Mouse (Mus musculus): ENCODE results near the gene Coro2b. TPM values are rescaled to one million over a fixed set of nuclear protein-coding genes. Genes with fewer than 3 reads are reported as not detected.
A peak's percentile ranks its signal among the peaks of the same experiment; 100 is the strongest.

Coro2b gene
- total and polyA plus RNA-seq, 2 experiments from 2014 or later, result 22.8 to 36.2 TPM

DNA sequence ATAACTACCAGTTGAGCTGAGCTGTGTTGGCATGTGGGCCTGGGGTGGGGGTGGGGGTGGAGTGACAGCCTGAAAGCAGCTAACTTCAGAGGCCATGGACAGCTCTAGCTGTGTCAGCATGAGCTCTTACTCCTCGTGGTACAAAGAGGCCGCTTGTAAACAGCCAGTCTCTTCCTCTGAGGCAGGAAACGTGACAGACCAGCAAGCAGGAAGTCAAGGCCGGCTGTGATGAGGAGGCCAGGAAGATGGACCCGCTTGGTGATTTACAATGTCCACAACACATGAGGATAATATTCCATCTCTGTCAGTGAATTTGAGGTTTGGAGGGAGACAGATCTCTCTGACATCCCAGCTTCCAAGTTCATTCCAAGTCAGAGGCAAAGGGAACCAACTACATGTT is 111.6 kb downstream of the Coro2b start:
- WGBS, result 67% methylated on average over 5 of the region's 5 CpGs
- no peak overlapping the region for H3K4me2 ChIP-seq (ENCODE audit: low read depth, low read length, poor library complexity, severe bottlenecking)
- no peaks in the 10 kb centered on the region for H3K9me3 ChIP-seq (ENCODE audit: low read length)
- H3K4me3 ChIP-seq (ENCODE audit: low read depth, low read length), result no peak overlapping the region
- DNase-seq (ENCODE audit: low spot score) (no peak), ATAC-seq (ENCODE audit: low FRiP score) (no peak)
- no peak overlapping the region for H3K27ac ChIP-seq (ENCODE audit: low read depth, low read length)
- no peaks in the 10 kb centered on the region for H3K27me3 ChIP-seq (ENCODE audit: insufficient read depth, low read length)
- H3K4me1 ChIP-seq (ENCODE audit: insufficient read depth, low read length), result no peaks in the 10 kb centered on the region
- H3K36me3 ChIP-seq (ENCODE audit: insufficient read depth, low read length), result peaks cover 47% of the 10 kb centered on the region
- TF ChIP-seq CTCF (IDR thresholded peaks at IDR 0.05), result no peak
- H3K9ac ChIP-seq (replicated peaks; ENCODE audit: low read length, poor library complexity, severe bottlenecking), result no peak overlapping the region

DNA sequence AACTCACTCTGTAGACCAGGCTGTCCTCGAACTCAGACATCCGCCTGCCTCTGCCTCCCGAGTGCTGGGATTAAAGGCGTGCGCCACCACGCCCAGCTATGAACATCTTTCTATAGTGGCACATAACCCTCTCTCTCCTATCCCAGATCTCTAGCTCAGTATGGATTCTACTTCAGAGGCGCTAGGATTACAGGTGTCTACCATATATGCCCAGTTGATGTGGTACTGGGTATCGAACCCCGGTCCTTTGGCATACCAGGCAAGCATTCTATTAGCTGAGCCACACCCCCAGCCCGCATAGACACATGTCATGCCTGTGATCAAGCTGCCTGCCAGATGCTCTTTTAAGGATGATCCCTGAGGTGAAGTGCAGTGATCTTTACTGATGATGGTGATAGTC is 113.0 kb downstream of the Coro2b start:
- Histone ChIP-seq H3K4me3 (ENCODE audit: low read depth, low read length) (no peak overlapping the region), H3K27ac (ENCODE audit: low read depth, low read length) (no peak overlapping the region), H3K36me3 (ENCODE audit: insufficient read depth, low read length) (peaks cover 40% of the 10 kb centered on the region), H3K4me2 (ENCODE audit: low read depth, low read length, poor library complexity, severe bottlenecking) (no peak overlapping the region), H3K4me1 (ENCODE audit: insufficient read depth, low read length) (no peaks in the 10 kb centered on the region), H3K9me3 (ENCODE audit: low read length) (no peaks in the 10 kb centered on the region), H3K9ac (replicated peaks; ENCODE audit: low read length, poor library complexity, severe bottlenecking) (no peak overlapping the region), H3K27me3 (ENCODE audit: insufficient read depth, low read length) (no peaks in the 10 kb centered on the region)
- no peak for TF ChIP-seq CTCF (IDR thresholded peaks at IDR 0.05)
- WGBS, result 95% methylated on average over 10 of the region's 10 CpGs
- ATAC-seq (ENCODE audit: low FRiP score) (no peak), DNase-seq (ENCODE audit: low spot score) (no peak)

DNA sequence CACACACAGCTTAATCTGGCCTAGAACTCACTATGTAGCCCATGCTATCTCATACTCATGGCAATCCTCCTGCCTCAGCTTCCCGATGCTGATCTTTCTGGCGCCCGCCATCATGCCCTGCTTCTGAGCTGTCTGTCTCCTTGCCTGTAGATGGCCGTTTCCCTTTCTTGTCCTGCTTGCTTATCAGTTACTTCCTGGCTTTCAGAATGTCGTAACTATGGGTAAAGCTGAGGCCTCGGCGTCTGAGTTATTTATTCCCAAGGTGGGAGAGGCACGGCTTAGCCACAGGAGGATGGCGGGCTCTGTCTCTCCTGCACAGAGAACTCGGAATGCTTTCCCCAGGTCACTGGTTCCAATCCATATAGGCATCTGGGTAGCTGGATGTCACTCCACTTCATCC is 113.9 kb downstream of the Coro2b start:
- WGBS, result 90% methylated on average over 10 of the region's 10 CpGs

DNA sequence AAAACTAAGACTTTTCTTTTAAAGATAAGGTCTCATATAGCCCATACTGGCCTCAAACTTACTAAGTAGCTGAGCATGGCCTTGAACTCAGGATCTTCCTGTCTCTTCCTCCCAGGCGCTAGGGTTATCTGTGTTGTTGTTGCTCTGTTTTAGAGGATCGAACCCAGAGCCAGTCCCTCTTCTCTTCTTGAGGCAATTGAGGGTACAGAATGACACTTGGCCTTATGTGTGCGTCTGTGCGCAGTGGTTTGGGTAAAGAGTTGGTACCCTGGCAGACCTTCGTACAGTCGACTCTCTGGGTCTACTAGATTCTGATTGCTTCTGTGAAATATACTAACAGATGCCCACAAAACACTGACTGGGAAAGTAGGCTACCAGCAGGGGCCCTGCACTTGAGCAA is 114.9 kb downstream of the Coro2b start:
- no peak for DNase-seq (ENCODE audit: low spot score)
- Histone ChIP-seq H3K36me3 (ENCODE audit: insufficient read depth, low read length) (peaks cover 22% of the 10 kb centered on the region), H3K9ac (replicated peaks; ENCODE audit: low read length, poor library complexity, severe bottlenecking) (no peak overlapping the region), H3K4me2 (ENCODE audit: low read depth, low read length, poor library complexity, severe bottlenecking) (no peak overlapping the region), H3K27ac (ENCODE audit: low read depth, low read length) (no peak overlapping the region), H3K9me3 (ENCODE audit: low read length) (no peaks in the 10 kb centered on the region), H3K4me3 (ENCODE audit: low read depth, low read length) (no peak overlapping the region), H3K27me3 (ENCODE audit: insufficient read depth, low read length) (no peaks in the 10 kb centered on the region), H3K4me1 (ENCODE audit: insufficient read depth, low read length) (no peaks in the 10 kb centered on the region)
- 99% methylated on average over 6 of the region's 6 CpGs for WGBS
- ATAC-seq (ENCODE audit: low FRiP score), result no peak
- TF ChIP-seq CTCF (IDR thresholded peaks at IDR 0.05), result no peak

More for the DNA sequence above, 113.9 kb downstream of the Coro2b start:
- DNase-seq (ENCODE audit: low spot score) (no peak), ATAC-seq (ENCODE audit: low FRiP score) (no peak)
- no peaks in the 10 kb centered on the region for H3K9me3 ChIP-seq (ENCODE audit: low read length)
- no peak for TF ChIP-seq CTCF (IDR thresholded peaks at IDR 0.05)
- no peak overlapping the region for H3K4me3 ChIP-seq (ENCODE audit: low read depth, low read length)
- no peak overlapping the region for H3K9ac ChIP-seq (replicated peaks; ENCODE audit: low read length, poor library complexity, severe bottlenecking)
- H3K27me3 ChIP-seq (ENCODE audit: insufficient read depth, low read length), result no peaks in the 10 kb centered on the region
- H3K4me1 ChIP-seq (ENCODE audit: insufficient read depth, low read length), result no peaks in the 10 kb centered on the region
- no peak overlapping the region for H3K4me2 ChIP-seq (ENCODE audit: low read depth, low read length, poor library complexity, severe bottlenecking)
- peaks cover 31% of the 10 kb centered on the region for H3K36me3 ChIP-seq (ENCODE audit: insufficient read depth, low read length)
- H3K27ac ChIP-seq (ENCODE audit: low read depth, low read length), result no peak overlapping the region

DNA sequence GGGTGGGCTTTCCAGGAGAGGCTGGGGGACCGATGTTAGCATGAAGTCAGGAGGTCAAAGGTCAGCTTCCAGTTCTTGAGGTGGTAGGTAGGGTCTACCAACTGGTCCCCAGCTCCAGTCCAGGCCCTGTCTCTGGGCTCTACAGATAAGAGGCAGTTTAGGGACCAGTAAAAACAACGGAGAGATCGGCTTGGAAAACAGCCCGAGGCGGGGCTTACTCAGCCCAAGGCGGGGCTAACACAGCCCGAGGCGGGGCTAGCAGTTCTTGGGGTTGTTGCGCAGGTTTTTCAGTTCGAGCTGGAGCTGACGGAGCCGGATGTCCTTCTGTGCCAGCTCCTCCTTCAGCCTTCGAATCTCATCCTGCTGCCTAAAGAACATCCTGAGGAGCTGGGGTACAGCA is 115.8 kb downstream of the Coro2b start:
- no peak overlapping the region for H3K4me3 ChIP-seq (ENCODE audit: low read depth, low read length)
- DNase-seq (ENCODE audit: low spot score), result peak; percentile 42
- H3K9me3 ChIP-seq (ENCODE audit: low read length), result no peaks in the 10 kb centered on the region
- H3K9ac ChIP-seq (replicated peaks; ENCODE audit: low read length, poor library complexity, severe bottlenecking), result no peak overlapping the region
- no peak overlapping the region for H3K27ac ChIP-seq (ENCODE audit: low read depth, low read length)
- H3K4me2 ChIP-seq (ENCODE audit: low read depth, low read length, poor library complexity, severe bottlenecking), result no peak overlapping the region
- WGBS, result 13% methylated on average over 13 of the region's 13 CpGs
- TF ChIP-seq CTCF (IDR thresholded peaks at IDR 0.05), result no peak
- ATAC-seq (ENCODE audit: low FRiP score), result peak; percentile 21; the same call in 1 of the 2 replicates
- no peaks in the 10 kb centered on the region for H3K27me3 ChIP-seq (ENCODE audit: insufficient read depth, low read length)
- H3K4me1 ChIP-seq (ENCODE audit: insufficient read depth, low read length), result no peaks in the 10 kb centered on the region
- H3K36me3 ChIP-seq (ENCODE audit: insufficient read depth, low read length), result peaks cover 20% of the 10 kb centered on the region

DNA sequence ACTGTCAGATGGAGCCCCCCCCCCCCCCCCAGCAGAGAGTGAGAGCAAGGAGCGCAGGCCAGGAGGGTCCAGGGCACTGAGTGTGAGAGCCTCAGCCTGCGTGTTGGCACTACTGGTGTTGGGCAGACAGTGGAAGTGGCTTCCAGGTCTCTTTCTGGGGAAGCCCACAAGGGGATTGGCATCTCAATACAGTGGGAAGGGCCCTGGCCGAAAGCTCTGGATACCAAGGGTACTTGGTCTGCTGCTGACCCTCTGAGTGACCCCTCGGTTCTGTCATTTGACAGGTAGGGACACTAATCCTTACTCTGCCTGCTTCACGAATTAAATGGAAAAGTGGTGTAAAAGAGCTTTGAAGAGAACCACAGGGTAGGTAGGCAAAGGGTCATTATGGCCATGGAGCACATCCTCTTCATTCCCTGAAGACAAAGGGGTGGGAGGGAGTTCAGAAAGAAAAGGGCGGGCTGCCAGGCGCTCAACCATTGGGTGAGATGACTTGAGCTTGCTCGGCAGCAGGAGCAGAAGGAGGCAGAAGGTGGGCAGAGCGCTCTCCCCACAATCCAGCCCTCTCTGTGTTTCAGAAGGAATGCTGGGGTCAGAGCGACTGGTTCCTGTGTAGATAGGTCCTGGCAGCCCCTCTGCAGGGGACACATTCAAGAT is 116.5 kb downstream of the Coro2b start:
- Histone ChIP-seq H3K4me2 (ENCODE audit: low read depth, low read length, poor library complexity, severe bottlenecking) (no peak overlapping the region), H3K9ac (replicated peaks; ENCODE audit: low read length, poor library complexity, severe bottlenecking) (no peak overlapping the region), H3K27ac (ENCODE audit: low read depth, low read length) (no peak overlapping the region), H3K27me3 (ENCODE audit: insufficient read depth, low read length) (no peaks in the 10 kb centered on the region), H3K4me1 (ENCODE audit: insufficient read depth, low read length) (no peaks in the 10 kb centered on the region), H3K9me3 (ENCODE audit: low read length) (no peaks in the 10 kb centered on the region), H3K4me3 (ENCODE audit: low read depth, low read length) (no peak overlapping the region), H3K36me3 (ENCODE audit: insufficient read depth, low read length) (peaks cover 14% of the 10 kb centered on the region)
- no peak for TF ChIP-seq CTCF (IDR thresholded peaks at IDR 0.05)
- DNase-seq (ENCODE audit: low spot score) (no peak), ATAC-seq (ENCODE audit: low FRiP score) (no peak)
- WGBS, result 48% methylated on average over 10 of the region's 10 CpGs
